Mouse (Mus musculus) midbrain, postnatal 0 days (tissue): Measurements from ENCODE around the gene Mavs. TPM values are rescaled to one million over a fixed set of nuclear protein-coding genes. Genes with fewer than 3 reads are reported as not detected.

Experiments
- ATAC-seq: fragments of 200-750 bp; cut with Nextera tagmentation; 2 replicates; pipeline ENCODE4 v1.8.0; 2017; ENCODE audit warnings: moderate number of reproducible peaks, mild to moderate bottlenecking, moderate TSS enrichment, moderate library complexity; ENCODE audit not compliant: low FRiP score
- DNase-seq: peaks from one replicate; pipeline ENCODE4 v3.0.0-alpha.2; 2015; ENCODE audit warnings: low spot score
- H3K27ac ChIP-seq: fragments of 300-500 bp; sonication (generic); 2 replicates; pipeline ENCODE4 v1.5.1; 2014; ENCODE audit warnings: low read depth, mild to moderate bottlenecking, low read length, mixed read lengths
- H3K27me3 ChIP-seq: fragments of 300-500 bp; sonication (generic); 2 replicates; pipeline ENCODE4 v1.6.1; 2014; ENCODE audit warnings: low read length, control low read depth, mixed read lengths; ENCODE audit not compliant: insufficient read depth
- H3K36me3 ChIP-seq: fragments of 300-500 bp; sonication (generic); 2 replicates; pipeline ENCODE4 v1.6.1; 2014; ENCODE audit warnings: low read length, control low read depth, mixed read lengths; ENCODE audit not compliant: insufficient read depth
- H3K4me1 ChIP-seq: fragments of 300-500 bp; sonication (generic); 2 replicates; pipeline ENCODE4 v1.6.1; 2014; ENCODE audit warnings: mild to moderate bottlenecking, control low read depth, antibody characterized with exemption, low read length, mixed read lengths; ENCODE audit not compliant: insufficient read depth
- H3K4me2 ChIP-seq: fragments of 300-500 bp; sonication (generic); 2 replicates; pipeline ENCODE4 v1.6.1; 2014; ENCODE audit warnings: low read depth, mild to moderate bottlenecking, low read length, mixed read lengths; ENCODE audit not compliant: poor library complexity, severe bottlenecking
- H3K4me3 ChIP-seq: fragments of 300-500 bp; sonication (generic); 2 replicates; pipeline ENCODE4 v1.5.1; 2014; ENCODE audit warnings: low read depth, mild to moderate bottlenecking, low read length, moderate library complexity
- H3K9ac ChIP-seq: fragments of 300-500 bp; sonication (generic); replicated peaks from 2 replicates; pipeline ENCODE4 v1.6.1; 2014; ENCODE audit warnings: mild to moderate bottlenecking, low read length, moderate library complexity, mixed read lengths; ENCODE audit not compliant: poor library complexity, severe bottlenecking
- H3K9me3 ChIP-seq: fragments of 300-500 bp; sonication (generic); 2 replicates; pipeline ENCODE4 v1.6.1; 2016; ENCODE audit warnings: low read length, control low read depth
- CTCF ChIP-seq: IDR thresholded peaks from 2 replicates; pipeline ENCODE4 v1.5.1; 2016; ENCODE audit warnings: antibody characterized with exemption, mild to moderate bottlenecking
- WGBS: fragments of 180-500 bp; shearing (Covaris S2); extraction: QIAGEN DNeasy Blood & Tissue Kit; methylation state at CpG from one replicate; pipeline ENCODE4 v1.1.7; 2014; 5-methylcytosine and 5-hydroxymethylcytosine counted together
- polyA plus RNA-seq: library from polyadenylated mRNA; unstranded; fragments of >200 nt; fragmentation: Nextera tagmentation; extraction: Ambion mirVana; gene quantifications from 2 replicates; pipeline ENCODE4 v1.2.1, GENCODE M21; 2015
- total RNA-seq: library from RNA; depleted of rRNA; stranded (reverse); fragments of >200 nt; gene quantifications from 2 replicates; pipeline ENCODE4 v1.2.3, GENCODE M21; 2014

Gene Mavs
- total and polyA plus RNA-seq, 2 experiments from 2014 or later, result 4.0 to 10.9 TPM

DNA sequence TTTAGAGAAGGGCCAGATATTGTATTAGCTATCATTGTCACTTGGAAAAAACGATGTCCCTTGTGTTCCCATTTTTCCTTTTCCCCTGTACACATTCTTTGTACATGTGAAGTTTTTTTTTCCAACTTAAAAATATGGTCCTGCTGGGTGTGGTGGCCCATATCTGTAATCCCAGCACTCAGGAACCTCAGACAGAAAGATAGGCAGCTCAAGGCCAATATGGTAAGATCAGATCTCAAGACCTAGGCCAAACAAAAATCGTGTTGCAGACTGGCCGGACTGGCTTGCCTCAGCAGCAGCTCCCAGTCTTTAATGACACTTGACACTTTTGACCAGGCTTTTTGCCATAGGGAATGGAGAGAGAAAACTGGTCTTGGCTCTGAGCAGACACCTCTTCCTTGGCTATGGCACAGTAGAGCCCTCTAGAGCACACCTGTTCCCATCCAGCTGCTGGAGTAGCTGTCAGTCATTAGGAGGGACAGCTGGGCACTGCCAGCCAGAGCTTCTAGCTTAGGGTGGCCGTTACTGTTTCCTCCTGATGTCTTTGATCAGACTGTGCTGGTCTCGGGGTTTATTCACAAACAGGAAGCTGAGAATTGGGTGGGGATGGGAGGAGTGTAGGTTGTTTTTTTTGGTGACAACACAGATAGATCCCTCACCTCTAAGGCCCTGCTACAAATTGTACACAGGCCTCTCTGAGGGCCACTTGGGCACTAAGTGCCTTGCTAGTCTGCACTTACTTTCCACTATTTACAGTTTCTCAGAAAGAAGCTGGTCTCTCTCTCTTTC is 44.1 kb upstream of the Mavs start:
- no peak for ATAC-seq
- WGBS, result 45% methylated on average over 5 of the region's 5 CpGs
- TF ChIP-seq CTCF, result no peak

DNA sequence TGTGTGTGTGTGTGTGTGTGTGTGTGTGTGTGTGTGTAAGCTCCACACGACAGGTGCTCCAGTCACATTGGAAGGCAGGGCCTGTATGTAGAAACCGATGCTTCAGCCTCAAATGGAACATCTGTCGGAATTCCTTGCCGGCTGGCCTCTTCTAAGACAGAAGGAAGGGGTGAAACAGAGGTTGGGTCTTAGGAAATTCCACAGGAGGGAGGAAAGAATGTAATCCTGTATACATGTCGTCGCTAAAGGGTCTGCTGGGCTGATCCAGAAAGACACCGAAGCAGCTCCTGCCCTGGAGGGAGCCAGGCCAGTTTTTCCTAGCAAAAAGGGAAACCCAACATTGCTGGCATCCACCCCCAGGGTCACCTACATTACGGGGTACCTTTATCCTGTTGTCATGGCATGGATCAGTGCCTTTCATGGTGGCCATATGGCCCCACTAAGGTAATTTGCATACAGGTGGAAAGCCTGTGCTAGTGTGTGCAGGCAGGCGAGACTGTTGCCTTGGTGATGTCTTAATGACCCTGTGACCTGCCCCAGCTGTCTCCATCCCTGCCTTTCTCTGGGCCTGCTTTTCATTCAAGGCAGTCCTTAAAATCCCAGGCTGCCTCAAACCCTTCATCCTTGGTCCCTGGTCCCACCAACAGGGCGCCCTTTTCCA is 43.4 kb upstream of the Mavs start:
- no peak for ATAC-seq
- H3K4me2 ChIP-seq, result no peak overlapping the region
- WGBS, result 19% methylated on average over 10 of the region's 10 CpGs

More for the DNA sequence above, 44.1 kb upstream of the Mavs start:
- Histone ChIP-seq H3K9ac (no peak overlapping the region), H3K27ac (no peak overlapping the region), H3K4me1 (peaks cover 8% of the 10 kb centered on the region; the same call in 1 of the 2 replicates), H3K36me3 (peaks cover 21% of the 10 kb centered on the region), H3K27me3 (no peaks in the 10 kb centered on the region), H3K4me2 (no peak overlapping the region), H3K9me3 (no peaks in the 10 kb centered on the region), H3K4me3 (no peak overlapping the region)
- no peak for DNase-seq

DNA sequence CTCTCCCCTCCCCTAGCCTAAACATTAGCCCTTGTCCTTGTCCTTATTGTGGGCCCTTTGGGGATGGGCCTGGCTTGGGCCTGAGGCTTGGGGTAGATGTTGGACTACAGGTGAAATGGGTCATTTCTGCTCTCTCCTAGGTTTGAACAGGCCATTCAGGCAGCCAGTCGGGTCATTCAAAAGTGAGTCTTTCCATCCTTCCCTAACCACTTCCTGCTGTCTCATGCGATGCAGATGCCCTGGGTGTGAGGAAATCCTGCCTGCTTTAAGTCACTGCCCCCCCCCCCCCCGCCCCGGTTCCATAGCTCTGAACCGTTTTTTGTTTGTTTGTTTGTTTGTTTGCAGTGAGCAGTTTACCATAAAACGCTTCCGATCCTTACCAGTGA is 42.9 kb upstream of the Mavs start:
- H3K36me3 ChIP-seq, result peaks cover 21% of the 10 kb centered on the region
- no peaks in the 10 kb centered on the region for H3K27me3 ChIP-seq
- H3K27ac ChIP-seq, result 0 out of 2 replicates have a peak overlapping the region, but pooled peaks have one; percentile 7
- no peak overlapping the region for H3K4me3 ChIP-seq
- WGBS, result 49% methylated on average over 7 of the region's 7 CpGs
- no peaks in the 10 kb centered on the region for H3K9me3 ChIP-seq
- H3K4me2 ChIP-seq, result no peak overlapping the region
- TF ChIP-seq CTCF, result no peak
- DNase-seq (no peak), ATAC-seq (no peak)
- H3K4me1 ChIP-seq, result peaks cover 8% of the 10 kb centered on the region; the same call in 1 of the 2 replicates
- H3K9ac ChIP-seq, result 0 out of 2 replicates have a peak overlapping the region, but pooled peaks have one; percentile 2

More for the DNA sequence above, 43.4 kb upstream of the Mavs start:
- H3K27ac ChIP-seq, result 0 out of 2 replicates have a peak overlapping the region, but pooled peaks have one; percentile 7
- 0 out of 2 replicates have a peak overlapping the region, but pooled peaks have one; percentile 2 for H3K9ac ChIP-seq
- no peaks in the 10 kb centered on the region for H3K27me3 ChIP-seq
- peak; percentile 61 for DNase-seq
- H3K9me3 ChIP-seq, result no peaks in the 10 kb centered on the region
- TF ChIP-seq CTCF, result no peak
- peaks cover 8% of the 10 kb centered on the region; the same call in 1 of the 2 replicates for H3K4me1 ChIP-seq
- H3K36me3 ChIP-seq, result peaks cover 21% of the 10 kb centered on the region
- H3K4me3 ChIP-seq, result no peak overlapping the region

DNA sequence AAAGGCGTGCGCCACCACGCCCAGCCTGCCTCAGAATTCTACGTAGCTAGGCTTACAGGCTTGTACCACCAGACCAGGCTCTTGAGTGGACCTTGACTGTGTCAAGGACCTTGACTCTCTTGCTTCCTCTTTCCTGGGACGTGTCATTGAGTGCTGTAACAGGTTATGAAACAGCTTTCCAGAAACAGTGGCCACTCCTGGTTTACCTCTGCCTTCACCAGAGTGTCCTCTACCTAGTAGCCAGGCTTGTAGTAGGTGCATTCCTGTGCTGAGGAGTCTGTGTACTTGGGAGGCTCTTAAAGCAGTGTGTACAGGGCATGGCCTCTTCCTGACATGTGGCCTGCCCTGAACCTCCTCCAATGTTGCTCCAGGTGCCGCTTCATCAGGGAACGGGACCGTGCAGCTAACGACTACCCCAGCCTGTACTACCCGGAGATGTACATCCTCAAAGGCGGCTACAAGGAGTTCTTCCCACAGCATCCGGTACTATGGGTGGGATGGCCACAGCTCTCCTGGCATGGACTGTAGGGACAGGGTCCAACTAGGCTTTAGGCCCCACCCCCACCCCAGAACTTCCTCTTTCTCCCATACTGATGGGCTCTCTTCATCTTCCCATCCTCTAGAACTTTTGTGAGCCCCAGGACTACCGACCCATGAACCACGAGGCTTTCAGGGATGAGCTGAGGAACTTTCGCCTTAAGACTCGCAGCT is 37.1 kb upstream of the Mavs start:
- H3K36me3 ChIP-seq, result peaks cover 23% of the 10 kb centered on the region
- H3K27ac ChIP-seq, result no peak overlapping the region
- no peak overlapping the region for H3K4me2 ChIP-seq
- H3K4me3 ChIP-seq, result no peak overlapping the region
- H3K9me3 ChIP-seq, result no peaks in the 10 kb centered on the region
- H3K27me3 ChIP-seq, result no peaks in the 10 kb centered on the region
- no peak for DNase-seq
- H3K9ac ChIP-seq, result no peak overlapping the region
- TF ChIP-seq CTCF, result no peak
- no peaks in the 10 kb centered on the region for H3K4me1 ChIP-seq
- WGBS, result 95% methylated on average over 16 of the region's 16 CpGs
- ATAC-seq, result no peak

DNA sequence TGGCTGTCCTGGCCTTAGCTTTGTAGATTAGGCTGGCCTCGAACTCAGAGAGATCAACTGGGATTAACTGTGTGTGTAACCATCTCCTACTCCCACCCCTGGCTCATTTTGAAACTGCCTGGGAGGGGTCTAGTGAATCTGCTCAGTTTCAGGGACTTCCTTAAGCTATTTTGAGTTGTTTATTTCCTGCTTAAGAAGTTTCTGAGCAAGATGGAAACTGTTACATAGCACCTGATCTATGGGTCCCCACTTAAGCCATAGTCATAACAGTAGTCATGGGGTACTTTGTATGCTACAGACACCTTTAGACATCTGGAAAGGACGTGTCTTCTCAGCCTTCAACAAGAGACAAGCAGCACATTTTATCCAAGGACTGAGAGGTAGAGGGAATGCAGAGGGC is 33.2 kb upstream of the Mavs start:
- Histone ChIP-seq H3K9ac (no peak overlapping the region), H3K27ac (no peak overlapping the region), H3K4me3 (no peak overlapping the region), H3K36me3 (peaks cover 4% of the 10 kb centered on the region; the same call in 1 of the 2 replicates), H3K27me3 (no peaks in the 10 kb centered on the region), H3K4me2 (no peak overlapping the region), H3K4me1 (no peaks in the 10 kb centered on the region), H3K9me3 (no peaks in the 10 kb centered on the region)
- DNase-seq (no peak), ATAC-seq (no peak)
- WGBS, result 90% methylated on average over 2 of the region's 2 CpGs
- TF ChIP-seq CTCF, result no peak
